Mouse (Mus musculus) liver, embryonic 11.5 days (tissue): ENCODE data around the gene Tars2. TPM values are rescaled to one million over a fixed set of nuclear protein-coding genes. Genes with fewer than 3 reads are reported as not detected.

Source experiments
- ATAC-seq: fragments of 200-750 bp; cut with Nextera tagmentation; replicated peaks from 2 replicates; pipeline ENCODE4 v1.8.0; 2017; ENCODE audit warnings: moderate number of reproducible peaks, mild to moderate bottlenecking, moderate TSS enrichment, moderate library complexity; ENCODE audit not compliant: low FRiP score
- DNase-seq: peaks from one replicate; pipeline ENCODE4 v3.0.0-alpha.2; 2017; ENCODE audit warnings: low spot score
- H3K27ac ChIP-seq: fragments of 300-500 bp; sonication (generic); 2 replicates; pipeline ENCODE4 v1.5.1; 2014; ENCODE audit warnings: mild to moderate bottlenecking, low read depth, low read length, control low read depth
- H3K27me3 ChIP-seq: fragments of 300-500 bp; sonication (generic); replicated peaks from 2 replicates; pipeline ENCODE4 v1.6.1; 2014; ENCODE audit warnings: low read length, mixed read lengths; ENCODE audit not compliant: control insufficient read depth, insufficient read depth
- H3K36me3 ChIP-seq: fragments of 300-500 bp; sonication (generic); 2 replicates; pipeline ENCODE4 v1.6.1; 2014; ENCODE audit warnings: mild to moderate bottlenecking, low read length, moderate library complexity, mixed read lengths; ENCODE audit not compliant: control insufficient read depth, insufficient read depth
- H3K4me1 ChIP-seq: fragments of 300-500 bp; sonication (generic); replicated peaks from 2 replicates; pipeline ENCODE4 v1.6.1; 2014; ENCODE audit warnings: low read length, mixed read lengths; ENCODE audit not compliant: control insufficient read depth, insufficient read depth
- H3K4me2 ChIP-seq: fragments of 300-500 bp; sonication (generic); 2 replicates; pipeline ENCODE4 v1.6.1; 2014; ENCODE audit warnings: mild to moderate bottlenecking, control low read depth, moderate library complexity
- H3K4me3 ChIP-seq: fragments of 300-500 bp; sonication (generic); 2 replicates; pipeline ENCODE4 v1.5.1; 2014; ENCODE audit warnings: low read depth, low read length, control low read depth
- H3K9ac ChIP-seq: fragments of 300-500 bp; sonication (generic); 2 replicates; pipeline ENCODE4 v1.6.1; 2014; ENCODE audit warnings: low read depth, low read length, control low read depth
- H3K9me3 ChIP-seq: fragments of 300-500 bp; sonication (generic); 2 replicates; pipeline ENCODE4 v1.6.1; 2016; ENCODE audit warnings: low read length, inconsistent platforms, mixed read lengths; ENCODE audit not compliant: control insufficient read depth
- WGBS: fragments of 180-500 bp; shearing (Covaris S2); extraction: QIAGEN DNeasy Blood & Tissue Kit; methylation state at CpG from one replicate; pipeline ENCODE4 v1.1.7; 2014; 5-methylcytosine and 5-hydroxymethylcytosine counted together
- polyA plus RNA-seq: library from polyadenylated mRNA; unstranded; fragments of >200 nt; fragmentation: Nextera tagmentation; extraction: Ambion mirVana; gene quantifications from 2 replicates; pipeline ENCODE4 v1.2.1, GENCODE M21; 2014

Tars2 gene
- polyA plus RNA-seq, 1 experiment from 2014 or later, result 97.9 TPM

DNA sequence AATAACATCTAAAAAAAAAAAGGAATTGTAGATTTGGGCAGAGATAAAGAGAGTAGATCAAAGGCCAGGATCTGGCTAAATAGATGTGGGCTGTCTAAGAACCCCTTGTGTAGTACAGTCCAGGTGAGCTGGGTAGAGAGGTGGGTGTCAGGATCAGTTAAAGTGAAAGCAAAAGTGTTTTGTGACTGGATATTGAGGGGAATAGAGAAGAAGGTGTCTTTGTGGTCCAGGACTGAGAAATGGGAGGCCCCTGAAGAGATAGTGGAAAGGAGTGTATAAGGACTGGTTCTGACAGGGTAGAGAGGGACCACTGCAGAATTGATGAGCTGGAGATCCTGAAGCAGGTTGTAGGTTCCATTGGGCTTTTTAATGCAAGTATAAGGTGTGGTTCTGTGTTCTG is 50.0 kb downstream of the Tars2 start:
- ATAC-seq (no peak), DNase-seq (no peak)
- no peak overlapping the region for H3K4me2 ChIP-seq
- H3K4me3 ChIP-seq, result no peak overlapping the region
- no peak overlapping the region for H3K9ac ChIP-seq
- H3K4me1 ChIP-seq, result no peaks in the 10 kb centered on the region
- H3K36me3 ChIP-seq, result no peaks in the 10 kb centered on the region
- H3K27ac ChIP-seq, result no peak overlapping the region
- H3K27me3 ChIP-seq, result no peaks in the 10 kb centered on the region
- no peaks in the 10 kb centered on the region for H3K9me3 ChIP-seq

DNA sequence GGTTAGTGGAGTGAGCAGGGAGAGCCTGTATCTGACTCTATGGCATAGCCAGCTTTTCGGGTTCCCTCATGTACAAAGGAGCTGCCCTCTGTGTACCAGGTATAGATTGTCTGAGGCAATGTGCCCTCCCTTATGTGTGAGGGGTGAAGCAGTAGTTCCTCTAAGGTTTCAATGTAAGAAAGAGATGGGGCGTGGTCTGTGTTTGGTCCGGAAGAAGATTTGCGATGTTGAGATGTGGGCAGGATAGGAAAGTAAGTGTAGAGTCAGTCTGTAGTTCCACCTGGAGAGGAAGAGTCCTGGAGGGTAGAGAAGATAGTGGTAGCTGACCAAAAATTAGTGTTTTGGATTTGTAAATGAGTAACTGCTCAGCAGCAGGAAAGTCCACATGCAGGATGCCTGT is 51.0 kb downstream of the Tars2 start:
- no peak overlapping the region for H3K4me2 ChIP-seq
- no peak overlapping the region for H3K27ac ChIP-seq
- H3K27me3 ChIP-seq, result no peaks in the 10 kb centered on the region
- H3K9ac ChIP-seq, result no peak overlapping the region
- H3K36me3 ChIP-seq, result no peaks in the 10 kb centered on the region
- DNase-seq (no peak), ATAC-seq (no peak)
- no peaks in the 10 kb centered on the region for H3K9me3 ChIP-seq
- no peaks in the 10 kb centered on the region for H3K4me1 ChIP-seq
- WGBS, result 90% methylated on average over 4 of the region's 4 CpGs
- H3K4me3 ChIP-seq, result no peak overlapping the region

DNA sequence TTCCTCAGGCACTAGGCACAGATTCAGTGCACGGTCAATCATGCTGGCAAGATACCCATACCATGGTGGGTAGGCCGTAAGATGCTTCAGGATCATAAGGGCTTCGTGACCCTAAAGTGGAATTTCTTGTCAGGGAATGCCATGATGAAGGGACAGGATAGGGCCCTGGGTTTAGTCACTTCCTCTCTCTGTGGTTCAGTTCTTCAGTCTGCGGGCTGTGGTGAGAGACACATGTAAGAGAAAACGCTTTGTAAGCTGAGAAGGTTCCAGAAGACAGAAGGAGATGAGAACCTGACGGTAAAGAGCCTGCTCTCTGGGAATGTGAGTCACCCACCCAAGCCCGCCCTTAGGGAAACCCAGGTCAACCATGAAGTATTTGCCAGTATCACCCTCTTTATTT is 52.5 kb downstream of the Tars2 start:
- Histone ChIP-seq H3K9me3 (no peaks in the 10 kb centered on the region), H3K27ac (no peak overlapping the region), H3K4me2 (no peak overlapping the region), H3K9ac (no peak overlapping the region), H3K27me3 (no peaks in the 10 kb centered on the region), H3K4me3 (no peak overlapping the region), H3K36me3 (no peaks in the 10 kb centered on the region), H3K4me1 (no peaks in the 10 kb centered on the region)
- WGBS, result 63% methylated on average over 7 of the region's 7 CpGs
- ATAC-seq (no peak), DNase-seq (no peak)

DNA sequence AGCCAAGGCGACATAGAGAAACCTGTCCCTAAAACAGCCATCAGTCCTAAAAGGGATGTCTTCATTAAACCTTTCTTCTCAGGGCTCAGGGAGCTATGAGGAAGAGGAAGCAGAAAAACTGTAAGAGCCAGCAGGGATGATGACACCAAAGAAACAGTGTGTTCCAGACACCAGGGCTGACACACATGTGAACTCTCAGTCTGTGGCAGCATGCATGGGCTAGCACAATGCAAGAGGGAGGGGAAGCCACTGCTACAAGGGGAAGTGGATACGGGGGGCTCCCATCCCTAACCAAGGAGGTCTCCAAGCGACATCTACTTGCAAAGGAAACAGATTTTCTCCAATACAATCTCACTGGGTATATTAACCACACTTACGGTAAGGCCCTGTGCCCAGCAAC is 53.7 kb downstream of the Tars2 start:
- no peaks in the 10 kb centered on the region for H3K27me3 ChIP-seq
- 69% methylated on average over 4 of the region's 4 CpGs for WGBS

DNA sequence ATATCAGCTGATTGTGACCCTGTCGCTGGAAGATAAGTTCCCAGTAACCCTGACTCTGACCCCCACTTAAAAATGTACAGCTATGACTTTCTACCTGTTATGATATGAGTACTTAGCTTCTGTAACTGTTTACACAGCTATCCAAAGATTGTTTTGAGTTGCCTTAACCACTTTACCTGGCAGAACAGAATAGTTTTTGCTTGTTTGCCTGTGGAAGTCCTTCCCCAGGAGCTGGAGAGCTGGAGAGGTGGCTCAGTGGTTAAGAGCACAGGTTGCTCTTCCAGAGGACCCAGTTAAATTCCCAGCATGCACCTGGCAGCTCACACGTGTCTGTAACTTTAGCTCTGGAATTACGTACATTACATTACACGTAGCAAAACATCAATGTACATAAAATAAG is 55.4 kb downstream of the Tars2 start:
- no peak overlapping the region for H3K27ac ChIP-seq

More for the DNA sequence above, 53.7 kb downstream of the Tars2 start:
- ATAC-seq, result no peak
- Histone ChIP-seq H3K4me2 (no peak overlapping the region), H3K27ac (no peak overlapping the region), H3K9ac (no peak overlapping the region), H3K4me3 (no peak overlapping the region), H3K4me1 (peaks cover 10% of the 10 kb centered on the region), H3K9me3 (no peaks in the 10 kb centered on the region), H3K36me3 (no peaks in the 10 kb centered on the region)
- no peak for DNase-seq

DNA sequence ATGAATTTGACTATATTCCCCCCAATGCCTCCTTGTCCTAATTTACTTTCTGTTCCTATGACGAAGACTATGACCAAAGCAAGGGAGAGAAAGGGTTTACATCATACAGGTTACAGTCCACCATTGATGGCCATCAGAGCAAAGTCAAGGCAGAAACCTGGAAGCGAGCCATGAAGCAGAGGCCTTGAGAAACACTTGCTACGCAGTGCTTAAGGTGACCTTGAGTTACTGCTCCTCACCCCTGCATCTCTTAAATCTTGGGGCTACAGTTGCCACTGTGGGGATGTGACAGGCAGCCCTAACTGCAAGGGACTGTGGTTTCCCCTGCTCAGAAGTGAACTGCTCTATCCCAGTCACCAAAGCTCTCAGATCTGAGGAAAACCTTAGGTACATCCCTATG is 56.7 kb downstream of the Tars2 start:
- no peak for DNase-seq
- Histone ChIP-seq H3K36me3 (no peaks in the 10 kb centered on the region), H3K4me2 (no peak overlapping the region), H3K9me3 (no peaks in the 10 kb centered on the region), H3K4me3 (no peak overlapping the region), H3K27ac (no peak overlapping the region), H3K4me1 (peaks cover 14% of the 10 kb centered on the region), H3K27me3 (no peaks in the 10 kb centered on the region), H3K9ac (no peak overlapping the region)
- ATAC-seq, result no peak
- 90% methylated on average over 3 of the region's 3 CpGs for WGBS

More for the DNA sequence above, 55.4 kb downstream of the Tars2 start:
- Histone ChIP-seq H3K27me3 (no peaks in the 10 kb centered on the region), H3K9me3 (no peaks in the 10 kb centered on the region), H3K4me2 (no peak overlapping the region), H3K9ac (no peak overlapping the region), H3K4me1 (peaks cover 14% of the 10 kb centered on the region), H3K4me3 (no peak overlapping the region), H3K36me3 (no peaks in the 10 kb centered on the region)
- ATAC-seq (no peak), DNase-seq (no peak)
- WGBS, result 80% methylated on average over 4 of the region's 4 CpGs

DNA sequence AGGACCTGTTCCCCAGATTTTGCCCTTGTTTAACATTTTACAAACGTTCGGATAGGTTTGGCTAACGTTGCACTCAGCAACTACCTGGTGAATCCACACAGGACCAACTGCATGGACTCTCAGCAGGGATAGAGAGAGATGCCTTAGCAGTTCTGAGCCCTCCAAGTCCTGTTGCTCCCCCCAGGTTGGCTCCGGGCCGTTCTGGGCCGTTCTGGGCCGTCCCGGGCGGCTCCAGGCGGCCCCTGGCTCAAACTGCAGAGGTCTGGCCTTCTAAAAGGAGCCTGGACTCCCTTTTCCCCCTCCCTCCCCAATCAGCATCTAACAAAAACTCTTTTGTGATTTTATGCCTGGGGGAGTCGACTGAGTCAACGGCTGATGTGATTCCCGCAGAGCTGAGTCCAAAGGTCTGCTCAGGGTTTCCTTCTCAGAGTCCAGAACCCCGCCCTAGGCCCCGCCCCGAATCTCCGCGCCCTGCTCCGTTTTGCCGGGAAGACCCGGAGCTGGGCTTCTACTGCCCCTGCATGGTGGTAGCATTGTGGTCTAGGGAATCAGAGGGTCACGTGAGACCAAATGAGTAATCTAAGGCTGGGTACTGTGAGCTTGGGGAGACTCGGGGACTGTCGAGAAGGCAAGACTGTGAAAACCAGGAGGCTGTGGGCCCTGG is 58.0 kb downstream of the Tars2 start:
- peak overlapping the region; percentile 34 for H3K4me3 ChIP-seq
- WGBS, result 16% methylated on average over 24 of the region's 24 CpGs
- peak; percentile 67 for ATAC-seq
- peak overlapping the region; percentile 56 for H3K9ac ChIP-seq
- no peaks in the 10 kb centered on the region for H3K36me3 ChIP-seq
- peak; percentile 69 for DNase-seq
- peak overlapping the region; percentile 45 for H3K27ac ChIP-seq
- H3K27me3 ChIP-seq, result no peaks in the 10 kb centered on the region
- H3K4me2 ChIP-seq, result peak overlapping the region; percentile 66
- no peaks in the 10 kb centered on the region for H3K9me3 ChIP-seq
- peaks cover 14% of the 10 kb centered on the region for H3K4me1 ChIP-seq

DNA sequence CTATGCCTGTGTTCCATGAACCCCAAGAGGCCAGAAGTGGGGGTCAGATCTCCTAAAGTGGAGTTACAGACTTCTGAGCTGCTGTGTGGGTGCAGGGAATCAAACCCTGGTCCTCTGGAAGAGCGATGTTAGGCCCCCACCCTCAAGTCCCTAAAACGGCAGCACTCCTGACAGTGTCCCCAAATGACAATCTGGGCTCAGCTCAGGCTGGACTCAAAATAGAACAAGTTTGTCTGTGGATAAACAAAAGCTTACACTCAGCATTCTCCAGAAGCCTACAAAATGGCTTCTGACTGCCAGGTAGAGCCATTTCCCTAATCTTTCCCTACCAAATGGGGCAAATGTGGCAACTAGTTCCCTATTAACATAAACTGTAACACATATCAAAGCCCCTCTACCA is 58.9 kb downstream of the Tars2 start:
- no peak overlapping the region for H3K4me2 ChIP-seq
- DNase-seq (no peak), ATAC-seq (no peak)
- H3K4me3 ChIP-seq, result no peak overlapping the region
- WGBS, result 54% methylated on average over 2 of the region's 2 CpGs
- no peaks in the 10 kb centered on the region for H3K36me3 ChIP-seq
- H3K9ac ChIP-seq, result no peak overlapping the region
- no peaks in the 10 kb centered on the region for H3K9me3 ChIP-seq
- peaks cover 17% of the 10 kb centered on the region for H3K4me1 ChIP-seq
- H3K27ac ChIP-seq, result no peak overlapping the region
- no peaks in the 10 kb centered on the region for H3K27me3 ChIP-seq

DNA sequence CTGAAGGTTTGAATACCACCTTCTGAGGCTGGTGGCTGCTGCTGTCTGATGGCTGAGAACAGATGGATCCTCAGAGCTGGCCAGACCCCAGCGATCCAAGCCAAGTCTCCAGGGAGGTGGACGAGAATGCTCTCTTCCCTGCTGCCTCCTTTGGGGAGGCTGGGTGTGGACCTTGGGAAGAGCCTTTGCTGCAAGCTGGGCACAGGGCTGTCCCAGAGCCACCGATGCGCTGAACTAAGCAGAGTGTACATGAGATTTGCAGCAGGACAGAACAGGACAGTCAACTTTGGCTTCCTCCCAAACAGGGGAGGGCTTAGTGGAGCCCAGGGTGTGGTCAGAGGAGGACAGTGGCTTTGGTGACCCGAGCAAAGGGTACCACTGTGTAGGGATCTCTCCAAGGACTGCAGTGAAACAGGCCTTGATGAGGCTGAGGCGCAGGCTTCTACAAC is 59.7 kb downstream of the Tars2 start:
- H3K9me3 ChIP-seq, result no peaks in the 10 kb centered on the region
- no peak for ATAC-seq

More for the DNA sequence above, 59.7 kb downstream of the Tars2 start:
- no peak overlapping the region for H3K27ac ChIP-seq
- no peak overlapping the region for H3K9ac ChIP-seq
- no peak overlapping the region for H3K4me2 ChIP-seq
- no peaks in the 10 kb centered on the region for H3K27me3 ChIP-seq
- 66% methylated on average over 6 of the region's 6 CpGs for WGBS
- H3K36me3 ChIP-seq, result no peaks in the 10 kb centered on the region
- peaks cover 17% of the 10 kb centered on the region for H3K4me1 ChIP-seq
- no peak for DNase-seq
- H3K4me3 ChIP-seq, result no peak overlapping the region
